Mouse (Mus musculus) ES-Bruce4 (cell line): ENCODE measurements around the gene Akr1b8. TPM values are rescaled to one million over a fixed set of nuclear protein-coding genes. Genes with fewer than 3 reads are reported as not detected.
"Not testable (repeated sequence)": the region's sequence is repeated elsewhere in the genome, so short reads cannot be mapped to it uniquely, and the experiment has no call there.

Source experiments
- H3K27ac ChIP-seq: 2 replicates; pipeline ENCODE4 v1.5.1; 2012; ENCODE audit warnings: low read length, inconsistent platforms; ENCODE audit not compliant: insufficient read depth
- H3K27me3 ChIP-seq: 2 replicates; pipeline ENCODE4 v1.6.1; 2012; ENCODE audit warnings: mild to moderate bottlenecking, low read length, inconsistent platforms; ENCODE audit not compliant: control insufficient read depth, poor library complexity, insufficient read depth, severe bottlenecking
- H3K36me3 ChIP-seq: 2 replicates; pipeline ENCODE4 v1.6.1; 2012; ENCODE audit warnings: inconsistent platforms, mild to moderate bottlenecking, low read length, moderate library complexity; ENCODE audit not compliant: control insufficient read depth, poor library complexity, insufficient read depth, severe bottlenecking
- H3K4me1 ChIP-seq: one replicate; pipeline ENCODE4 v1.8.1; 2011; ENCODE audit warnings: low read length; ENCODE audit not compliant: control insufficient read depth, insufficient read depth
- H3K4me3 ChIP-seq: 2 replicates; pipeline ENCODE4 v1.5.1; 2011; ENCODE audit warnings: low read depth, mild to moderate bottlenecking, low read length
- H3K9ac ChIP-seq: 2 replicates; pipeline ENCODE4 v1.6.1; 2012; ENCODE audit warnings: low read depth, mild to moderate bottlenecking, inconsistent platforms; ENCODE audit not compliant: poor library complexity, severe bottlenecking
- H3K9me3 ChIP-seq: replicated peaks from 2 replicates; pipeline ENCODE4 v1.6.1; 2012; ENCODE audit warnings: mild to moderate bottlenecking, low read length, inconsistent platforms; ENCODE audit not compliant: control insufficient read depth, poor library complexity, insufficient read depth, severe bottlenecking
- CTCF ChIP-seq: IDR thresholded peaks from one replicate; pipeline ENCODE4 v1.8.1; 2011; ENCODE audit warnings: low read depth, low read length
- EP300 ChIP-seq: IDR thresholded peaks from 2 replicates; pipeline ENCODE4 v1.6.1; 2011; ENCODE audit warnings: low read depth, low read length; ENCODE audit not compliant: insufficient read depth
- POLR2A ChIP-seq: IDR thresholded peaks from one replicate; pipeline ENCODE4 v1.8.1; 2011; ENCODE audit warnings: low read length; ENCODE audit not compliant: insufficient read depth
- polyA plus RNA-seq: library from polyadenylated mRNA; stranded (reverse); fragments of >200 nt; gene quantifications from 2 replicates; pipeline ENCODE4 v1.2.4, GENCODE M21; 2011; ENCODE audit warnings: low read depth; ENCODE audit not compliant: missing spikeins, insufficient read depth, insufficient read length

Gene Akr1b8
- polyA plus RNA-seq, 1 experiment: 4.0 TPM

DNA sequence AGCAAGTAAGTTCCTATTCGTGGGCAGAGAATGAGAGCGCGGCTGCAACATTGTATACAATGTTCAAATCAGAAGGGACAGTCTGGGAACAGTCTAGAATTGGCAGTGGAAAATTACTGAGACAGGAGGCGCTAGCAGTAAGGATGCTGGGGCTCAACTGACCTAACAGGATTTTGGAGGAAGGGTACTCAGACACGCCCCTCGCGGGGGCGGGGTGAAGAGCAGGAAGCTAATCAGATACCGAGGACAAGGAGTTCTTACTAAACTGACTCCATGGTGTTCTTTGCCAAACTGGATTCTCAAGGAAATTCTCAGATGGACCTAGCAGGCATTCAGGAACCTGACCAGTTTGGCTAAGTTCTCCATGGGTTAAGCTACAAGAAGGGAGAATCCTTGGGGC is 9.0 kb upstream of the Akr1b8 start:
- no peaks in the 10 kb centered on the region for H3K27me3 ChIP-seq
- H3K27ac ChIP-seq: peak overlapping the region; percentile 91
- H3K4me3 ChIP-seq: no peak overlapping the region
- H3K4me1 ChIP-seq: no peaks in the 10 kb centered on the region
- H3K9ac ChIP-seq: no peak overlapping the region
- no peak for TF ChIP-seq EP300
- TF ChIP-seq POLR2A: no peak
- no peak for TF ChIP-seq CTCF
- H3K9me3 ChIP-seq: peaks cover 5% of the 10 kb centered on the region
- no peaks in the 10 kb centered on the region for H3K36me3 ChIP-seq

DNA sequence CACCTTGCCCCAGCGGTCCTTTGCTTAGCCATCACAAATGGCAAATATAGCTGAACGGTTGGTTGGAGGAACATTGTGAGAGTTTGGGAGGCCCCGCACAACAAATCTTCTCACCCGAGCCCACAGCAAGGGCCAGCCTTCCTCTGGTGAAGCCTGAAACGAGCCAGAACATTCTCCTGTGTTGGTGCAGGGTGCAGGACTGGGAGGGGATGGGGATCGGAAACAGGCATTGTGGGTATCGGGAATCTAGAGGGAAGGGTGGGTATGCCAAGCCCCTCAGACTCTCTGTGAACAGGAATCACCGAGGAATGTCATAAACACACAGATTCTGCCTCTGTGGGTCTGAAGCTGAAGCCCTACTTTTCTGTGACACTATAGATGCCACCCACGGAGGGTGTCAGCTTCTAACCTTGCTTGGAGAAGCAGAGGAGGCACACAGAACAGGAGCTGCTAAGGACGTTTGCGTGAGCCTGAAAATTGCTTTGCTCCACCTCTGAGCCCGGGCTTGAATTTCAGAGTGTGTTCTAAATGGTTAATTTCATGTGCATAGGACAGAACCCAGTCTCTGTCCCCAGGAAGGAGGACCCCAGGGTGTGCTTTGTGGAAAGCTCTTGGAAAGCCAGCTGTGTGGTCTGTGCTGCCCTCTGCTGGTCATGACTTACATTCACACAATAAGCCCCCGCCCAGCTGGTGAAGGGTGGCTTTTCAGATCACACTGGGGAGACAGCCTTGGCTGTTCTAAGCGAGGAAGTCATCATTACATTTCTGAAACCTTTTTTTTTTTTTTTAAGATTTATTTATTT is 7.6 kb upstream of the Akr1b8 start:
- H3K4me1 ChIP-seq: peaks cover 3% of the 10 kb centered on the region
- H3K4me3 ChIP-seq: peak overlapping the region; percentile 14
- no peaks in the 10 kb centered on the region for H3K36me3 ChIP-seq
- no peaks in the 10 kb centered on the region for H3K27me3 ChIP-seq
- no peak for TF ChIP-seq EP300
- TF ChIP-seq CTCF: peak; percentile 91
- no peak overlapping the region for H3K27ac ChIP-seq
- no peaks in the 10 kb centered on the region for H3K9me3 ChIP-seq
- no peak overlapping the region for H3K9ac ChIP-seq

- Histone ChIP-seq H3K27me3 (no peaks in the 10 kb centered on the region), H3K9ac (no peak overlapping the region), H3K4me3 (no peak overlapping the region), H3K9me3 (no peaks in the 10 kb centered on the region), H3K36me3 (no peaks in the 10 kb centered on the region), H3K27ac (no peak overlapping the region), H3K4me1 (peaks cover 3% of the 10 kb centered on the region)
- TF ChIP-seq EP300 (no peak), POLR2A (no peak), CTCF (no peak)
Measured at GRCm38 (mm10) chr6:34350037-34350699, 3.8 kb upstream of the Akr1b8 start.

DNA sequence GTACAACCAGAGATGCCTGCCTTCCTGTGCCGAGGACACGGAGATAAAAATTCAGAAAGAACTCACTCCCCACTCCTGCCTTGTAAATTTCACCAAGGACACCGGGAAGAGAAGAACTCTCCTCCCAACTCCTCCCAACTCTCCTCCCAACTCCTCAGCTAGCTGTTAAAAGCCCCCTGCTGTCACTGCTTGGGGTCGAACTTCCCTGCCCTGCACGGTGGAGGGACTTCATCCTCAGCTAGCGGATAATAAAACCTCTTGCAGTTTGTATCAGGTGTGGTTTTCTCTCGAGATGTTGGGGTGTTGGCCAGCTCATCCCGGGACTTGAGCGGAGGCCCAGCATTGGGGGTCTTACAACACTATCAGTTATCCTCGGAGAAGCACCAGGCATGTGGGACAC is 2.4 kb upstream of the Akr1b8 start:
- H3K9ac ChIP-seq, H3K27me3 ChIP-seq, H3K27ac ChIP-seq, H3K4me1 ChIP-seq, H3K36me3 ChIP-seq, H3K9me3 ChIP-seq, H3K4me3 ChIP-seq: not testable (repeated sequence)

DNA sequence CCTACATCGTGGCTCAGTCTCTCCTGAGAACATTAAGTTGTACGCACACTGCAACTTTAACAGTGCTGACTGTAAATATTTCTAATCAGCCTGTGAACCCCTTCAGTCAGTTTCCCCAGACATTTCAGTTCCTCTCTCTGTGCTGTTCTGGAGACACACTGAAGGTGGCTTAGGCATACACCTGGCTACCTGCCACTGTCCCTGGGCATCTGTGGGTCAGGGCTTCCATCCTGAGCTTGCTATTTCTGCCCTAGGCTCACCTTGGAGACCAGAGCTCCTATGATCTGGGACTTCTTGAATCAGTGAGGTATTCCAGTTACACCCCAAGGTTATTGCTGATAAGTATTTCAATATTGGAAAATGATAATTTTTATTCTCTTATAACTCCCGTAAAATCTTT is 1.5 kb upstream of the Akr1b8 start:
- Histone ChIP-seq H3K9me3 (no peaks in the 10 kb centered on the region), H3K4me3 (no peak overlapping the region), H3K27ac (no peak overlapping the region), H3K9ac (no peak overlapping the region), H3K4me1 (peaks cover 3% of the 10 kb centered on the region), H3K27me3 (no peaks in the 10 kb centered on the region), H3K36me3 (no peaks in the 10 kb centered on the region)
- TF ChIP-seq EP300 (no peak), POLR2A (no peak), CTCF (no peak)
